Mouse (Mus musculus) kidney, embryonic 14.5 days (tissue): ENCODE data around the gene Camk2d. TPM values are rescaled to one million over a fixed set of nuclear protein-coding genes. Genes with fewer than 3 reads are reported as not detected.

ENCODE experiments used
- ATAC-seq: fragments of 200-750 bp; cut with Nextera tagmentation; 2 replicates; pipeline ENCODE4 v1.8.0; 2017; ENCODE audit warnings: moderate number of reproducible peaks, mild to moderate bottlenecking, moderate TSS enrichment, moderate library complexity; ENCODE audit not compliant: low FRiP score, low TSS enrichment
- H3K27ac ChIP-seq: fragments of 300-500 bp; sonication (generic); 2 replicates; pipeline ENCODE4 v1.5.1; 2014; ENCODE audit warnings: low read depth, mild to moderate bottlenecking, low read length, moderate library complexity, mixed read lengths
- H3K27me3 ChIP-seq: fragments of 300-500 bp; sonication (generic); 2 replicates; pipeline ENCODE4 v1.6.1; 2014; ENCODE audit warnings: mild to moderate bottlenecking, low read length; ENCODE audit not compliant: control insufficient read depth, insufficient read depth
- H3K36me3 ChIP-seq: fragments of 300-500 bp; sonication (generic); 2 replicates; pipeline ENCODE4 v1.6.1; 2014; ENCODE audit warnings: low read length, mixed read lengths; ENCODE audit not compliant: control insufficient read depth, insufficient read depth
- H3K4me1 ChIP-seq: fragments of 300-500 bp; sonication (generic); 2 replicates; pipeline ENCODE4 v1.6.1; 2014; ENCODE audit warnings: low read length, mixed read lengths; ENCODE audit not compliant: control insufficient read depth, insufficient read depth
- H3K4me2 ChIP-seq: fragments of 300-500 bp; sonication (generic); replicated peaks from 2 replicates; pipeline ENCODE4 v1.6.1; 2014; ENCODE audit warnings: low read depth, mild to moderate bottlenecking, low read length
- H3K4me3 ChIP-seq: fragments of 300-500 bp; sonication (generic); 2 replicates; pipeline ENCODE4 v1.5.1; 2014; ENCODE audit warnings: mild to moderate bottlenecking, low read length
- H3K9ac ChIP-seq: fragments of 300-500 bp; sonication (generic); 2 replicates; pipeline ENCODE4 v1.6.1; 2014; ENCODE audit warnings: low read depth, mild to moderate bottlenecking, low read length, moderate library complexity
- H3K9me3 ChIP-seq: fragments of 300-500 bp; sonication (generic); 2 replicates; pipeline ENCODE4 v1.6.1; 2016; ENCODE audit warnings: low read length; ENCODE audit not compliant: control insufficient read depth
- WGBS: fragments of 180-500 bp; shearing (Covaris S2); extraction: QIAGEN DNeasy Blood & Tissue Kit; methylation state at CpG from one replicate; pipeline ENCODE4 v1.1.7; 2014; 5-methylcytosine and 5-hydroxymethylcytosine counted together
- polyA plus RNA-seq: library from polyadenylated mRNA; unstranded; fragments of >200 nt; fragmentation: Nextera tagmentation; extraction: Ambion mirVana; gene quantifications from 2 replicates; pipeline ENCODE4 v1.2.1, GENCODE M21; 2014

The Camk2d gene
- polyA plus RNA-seq, 1 experiment from 2014 or later: 29.4 TPM

GRCm38 (mm10) chr3:126802988-126803387 is 206.9 kb downstream of the Camk2d start:
- ATAC-seq: no peak
- WGBS: 90% methylated on average over 6 of the region's 6 CpGs
- H3K9ac ChIP-seq: no peak overlapping the region
- H3K9me3 ChIP-seq: no peaks in the 10 kb centered on the region
- H3K4me2 ChIP-seq: no peak overlapping the region
- H3K36me3 ChIP-seq: no peaks in the 10 kb centered on the region
- no peak overlapping the region for H3K27ac ChIP-seq
- no peaks in the 10 kb centered on the region for H3K4me1 ChIP-seq
- no peaks in the 10 kb centered on the region for H3K27me3 ChIP-seq
- no peak overlapping the region for H3K4me3 ChIP-seq

- Histone ChIP-seq H3K36me3 (no peaks in the 10 kb centered on the region), H3K9me3 (no peaks in the 10 kb centered on the region), H3K4me2 (no peak overlapping the region), H3K4me3 (no peak overlapping the region), H3K27ac (no peak overlapping the region), H3K4me1 (no peaks in the 10 kb centered on the region), H3K27me3 (no peaks in the 10 kb centered on the region), H3K9ac (no peak overlapping the region)
- 85% methylated on average over 5 of the region's 5 CpGs for whole genome bisulfite sequencing
- no peak for ATAC-seq
Observed at GRCm38 (mm10) chr3:126804968-126805367, 208.9 kb downstream of the Camk2d start.

- 95% methylated on average over 4 of the region's 4 CpGs for WGBS
- Histone ChIP-seq H3K9ac (no peak overlapping the region), H3K27me3 (no peaks in the 10 kb centered on the region), H3K36me3 (no peaks in the 10 kb centered on the region), H3K4me2 (no peak overlapping the region), H3K9me3 (no peaks in the 10 kb centered on the region), H3K4me1 (no peaks in the 10 kb centered on the region), H3K4me3 (no peak overlapping the region), H3K27ac (no peak overlapping the region)
- no peak for ATAC-seq
Observed at GRCm38 (mm10) chr3:126806145-126806544, 210.0 kb downstream of the Camk2d start.

GRCm38 (mm10) chr3:126809915-126810314 is 213.8 kb downstream of the Camk2d start:
- ATAC-seq: no peak
- Histone ChIP-seq H3K4me2 (no peak overlapping the region), H3K4me3 (no peak overlapping the region), H3K27ac (no peak overlapping the region), H3K9ac (no peak overlapping the region), H3K36me3 (no peaks in the 10 kb centered on the region), H3K4me1 (no peaks in the 10 kb centered on the region), H3K9me3 (no peaks in the 10 kb centered on the region), H3K27me3 (no peaks in the 10 kb centered on the region)
- WGBS: 81% methylated on average over 3 of the region's 3 CpGs

- 83% methylated on average over 5 of the region's 5 CpGs for WGBS
- ATAC-seq: no peak
- no peaks in the 10 kb centered on the region for H3K4me1 ChIP-seq
Observed at GRCm38 (mm10) chr3:126810372-126811090, 214.4 kb downstream of the Camk2d start.

GRCm38 (mm10) chr3:126811646-126812045 is 215.5 kb downstream of the Camk2d start:
- no peak overlapping the region for H3K4me2 ChIP-seq
- no peaks in the 10 kb centered on the region for H3K36me3 ChIP-seq
- H3K9ac ChIP-seq: no peak overlapping the region
- H3K9me3 ChIP-seq: no peaks in the 10 kb centered on the region
- no peaks in the 10 kb centered on the region for H3K4me1 ChIP-seq
- no peaks in the 10 kb centered on the region for H3K27me3 ChIP-seq
- 94% methylated on average over 3 of the region's 3 CpGs for WGBS
- ATAC-seq: no peak
- no peak overlapping the region for H3K4me3 ChIP-seq
- no peak overlapping the region for H3K27ac ChIP-seq

More at GRCm38 (mm10) chr3:126810372-126811090, 214.4 kb downstream of the Camk2d start:
- Histone ChIP-seq H3K27me3 (no peaks in the 10 kb centered on the region), H3K9me3 (no peaks in the 10 kb centered on the region), H3K9ac (no peak overlapping the region), H3K27ac (no peak overlapping the region), H3K4me2 (no peak overlapping the region), H3K36me3 (no peaks in the 10 kb centered on the region), H3K4me3 (no peak overlapping the region)

- no peak for ATAC-seq
- 90% methylated on average over 3 of the region's 3 CpGs for whole genome bisulfite sequencing
- Histone ChIP-seq H3K4me2 (no peak overlapping the region), H3K9me3 (no peaks in the 10 kb centered on the region), H3K4me3 (no peak overlapping the region), H3K4me1 (no peaks in the 10 kb centered on the region), H3K27ac (no peak overlapping the region), H3K27me3 (no peaks in the 10 kb centered on the region), H3K36me3 (no peaks in the 10 kb centered on the region), H3K9ac (no peak overlapping the region)
Observed at GRCm38 (mm10) chr3:126822374-126822773, 226.3 kb downstream of the Camk2d start.

- WGBS: 61% methylated on average over 1 of the region's 1 CpGs
- no peak overlapping the region for H3K27ac ChIP-seq
Observed at GRCm38 (mm10) chr3:126824930-126825329, 228.8 kb downstream of the Camk2d start.

GRCm38 (mm10) chr3:126826172-126826571 is 230.1 kb downstream of the Camk2d start:
- Histone ChIP-seq H3K4me1 (no peaks in the 10 kb centered on the region), H3K27me3 (no peaks in the 10 kb centered on the region), H3K36me3 (no peaks in the 10 kb centered on the region), H3K9ac (no peak overlapping the region), H3K27ac (no peak overlapping the region), H3K9me3 (no peaks in the 10 kb centered on the region), H3K4me2 (no peak overlapping the region), H3K4me3 (no peak overlapping the region)
- no peak for ATAC-seq
- WGBS: 31% methylated on average over 2 of the region's 2 CpGs

More at GRCm38 (mm10) chr3:126824930-126825329, 228.8 kb downstream of the Camk2d start:
- H3K27me3 ChIP-seq: no peaks in the 10 kb centered on the region
- H3K4me1 ChIP-seq: no peaks in the 10 kb centered on the region
- H3K4me3 ChIP-seq: no peak overlapping the region
- no peaks in the 10 kb centered on the region for H3K36me3 ChIP-seq
- no peaks in the 10 kb centered on the region for H3K9me3 ChIP-seq
- no peak for ATAC-seq
- no peak overlapping the region for H3K9ac ChIP-seq
- no peak overlapping the region for H3K4me2 ChIP-seq
